Mouse (Mus musculus) hindbrain, embryonic 16.5 days (tissue): ENCODE results near the gene Sipa1l2. TPM values are rescaled to one million over a fixed set of nuclear protein-coding genes. Genes with fewer than 3 reads are reported as not detected.

Experiments
- ATAC-seq: fragments of 200-750 bp; cut with Nextera tagmentation; 2 replicates; pipeline ENCODE4 v1.8.0; 2017; ENCODE audit warnings: moderate TSS enrichment, moderate library complexity
- H3K27ac ChIP-seq: fragments of 300-500 bp; sonication (generic); 2 replicates; pipeline ENCODE4 v1.5.1; 2014; ENCODE audit warnings: low read depth, mild to moderate bottlenecking, control low read depth, low read length, moderate library complexity
- H3K27me3 ChIP-seq: fragments of 300-500 bp; sonication (generic); replicated peaks from 2 replicates; pipeline ENCODE4 v1.6.1; 2014; ENCODE audit warnings: low read length; ENCODE audit not compliant: control insufficient read depth, insufficient read depth
- H3K36me3 ChIP-seq: fragments of 300-500 bp; sonication (generic); 2 replicates; pipeline ENCODE4 v1.6.1; 2014; ENCODE audit warnings: mild to moderate bottlenecking, low read length, moderate library complexity, mixed read lengths; ENCODE audit not compliant: control insufficient read depth, insufficient read depth
- H3K4me1 ChIP-seq: fragments of 300-500 bp; sonication (generic); 2 replicates; pipeline ENCODE4 v1.6.1; 2014; ENCODE audit warnings: low read depth, low read length; ENCODE audit not compliant: control insufficient read depth, insufficient read depth
- H3K4me2 ChIP-seq: fragments of 300-500 bp; sonication (generic); 2 replicates; pipeline ENCODE4 v1.6.1; 2014; ENCODE audit warnings: mild to moderate bottlenecking, low read length, control low read depth, moderate library complexity
- H3K4me3 ChIP-seq: fragments of 300-500 bp; sonication (generic); 2 replicates; pipeline ENCODE4 v1.5.1; 2014; ENCODE audit warnings: mild to moderate bottlenecking, low read length, control low read depth, moderate library complexity
- H3K9ac ChIP-seq: fragments of 300-500 bp; sonication (generic); 2 replicates; pipeline ENCODE4 v1.6.1; 2014; ENCODE audit warnings: low read depth, mild to moderate bottlenecking, control low read depth, low read length, moderate library complexity
- H3K9me3 ChIP-seq: fragments of 300-500 bp; sonication (generic); 2 replicates; pipeline ENCODE4 v1.6.1; 2014; ENCODE audit warnings: mild to moderate bottlenecking, low read length, moderate library complexity; ENCODE audit not compliant: control insufficient read depth
- WGBS: fragments of 180-500 bp; shearing (Covaris S2); extraction: QIAGEN DNeasy Blood & Tissue Kit; methylation state at CpG from one replicate; pipeline ENCODE4 v1.1.7; 2014; 5-methylcytosine and 5-hydroxymethylcytosine counted together
- polyA plus RNA-seq: library from polyadenylated mRNA; unstranded; fragments of >200 nt; fragmentation: Nextera tagmentation; extraction: Ambion mirVana; gene quantifications from 2 replicates; pipeline ENCODE4 v1.2.1, GENCODE M21; 2015

The Sipa1l2 gene
- polyA plus RNA-seq, 1 experiment from 2014 or later, result 15.9 TPM

DNA sequence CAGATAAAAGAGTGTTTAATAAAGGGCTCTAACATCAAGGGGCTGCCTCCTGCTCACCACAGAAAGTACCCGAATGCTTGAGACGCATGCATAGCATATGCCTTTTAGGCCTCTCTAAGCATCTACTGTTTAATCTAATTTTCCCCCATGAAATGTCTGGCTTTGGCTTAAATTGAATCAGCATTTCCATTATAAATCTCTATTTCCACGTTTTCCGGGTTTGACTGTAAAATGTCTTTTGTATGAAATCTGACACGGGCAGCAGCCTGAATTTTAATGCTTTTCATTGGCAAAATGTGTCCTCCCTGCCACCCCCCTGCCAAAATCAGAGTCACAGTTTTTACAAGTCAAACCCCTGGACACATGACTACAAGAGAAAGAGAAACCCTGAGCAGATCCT is 69.6 kb downstream of the Sipa1l2 start:
- Histone ChIP-seq H3K27ac (no peak overlapping the region), H3K4me1 (peaks cover 11% of the 10 kb centered on the region), H3K36me3 (no peaks in the 10 kb centered on the region), H3K9me3 (no peaks in the 10 kb centered on the region), H3K9ac (no peak overlapping the region), H3K4me3 (no peak overlapping the region), H3K27me3 (no peaks in the 10 kb centered on the region), H3K4me2 (no peak overlapping the region)
- ATAC-seq, result no peak
- 48% methylated on average over 5 of the region's 5 CpGs for WGBS

- Histone ChIP-seq H3K4me1 (peaks cover 3% of the 10 kb centered on the region), H3K4me2 (no peak overlapping the region), H3K4me3 (no peak overlapping the region), H3K27me3 (no peaks in the 10 kb centered on the region), H3K27ac (no peak overlapping the region), H3K36me3 (no peaks in the 10 kb centered on the region), H3K9ac (peak overlapping the region; percentile 15; the same call in 1 of the 2 replicates), H3K9me3 (no peaks in the 10 kb centered on the region)
- WGBS, result 73% methylated on average over 10 of the region's 10 CpGs
- ATAC-seq, result peak; percentile 17; the same call in 1 of the 2 replicates
These were observed 71.1 kb downstream of the Sipa1l2 start for GRCm38 (mm10) chr8:125498508-125498907.

GRCm38 (mm10) chr8:125495545-125495944 is 74.1 kb downstream of the Sipa1l2 start:
- Histone ChIP-seq H3K9ac (no peak overlapping the region), H3K9me3 (no peaks in the 10 kb centered on the region), H3K36me3 (peaks cover 10% of the 10 kb centered on the region; the same call in 1 of the 2 replicates), H3K4me1 (peaks cover 3% of the 10 kb centered on the region), H3K4me2 (no peak overlapping the region), H3K27me3 (no peaks in the 10 kb centered on the region), H3K4me3 (no peak overlapping the region), H3K27ac (no peak overlapping the region)
- ATAC-seq, result no peak
- 75% methylated on average over 2 of the region's 2 CpGs for WGBS

- Histone ChIP-seq H3K27ac (no peak overlapping the region), H3K4me3 (no peak overlapping the region), H3K4me1 (no peaks in the 10 kb centered on the region), H3K36me3 (peaks cover 10% of the 10 kb centered on the region; the same call in 1 of the 2 replicates), H3K9ac (no peak overlapping the region), H3K4me2 (no peak overlapping the region), H3K27me3 (no peaks in the 10 kb centered on the region), H3K9me3 (no peaks in the 10 kb centered on the region)
- 53% methylated on average over 6 of the region's 6 CpGs for whole genome bisulfite sequencing
- no peak for ATAC-seq
These were observed 76.3 kb downstream of the Sipa1l2 start for GRCm38 (mm10) chr8:125493254-125493815.

DNA sequence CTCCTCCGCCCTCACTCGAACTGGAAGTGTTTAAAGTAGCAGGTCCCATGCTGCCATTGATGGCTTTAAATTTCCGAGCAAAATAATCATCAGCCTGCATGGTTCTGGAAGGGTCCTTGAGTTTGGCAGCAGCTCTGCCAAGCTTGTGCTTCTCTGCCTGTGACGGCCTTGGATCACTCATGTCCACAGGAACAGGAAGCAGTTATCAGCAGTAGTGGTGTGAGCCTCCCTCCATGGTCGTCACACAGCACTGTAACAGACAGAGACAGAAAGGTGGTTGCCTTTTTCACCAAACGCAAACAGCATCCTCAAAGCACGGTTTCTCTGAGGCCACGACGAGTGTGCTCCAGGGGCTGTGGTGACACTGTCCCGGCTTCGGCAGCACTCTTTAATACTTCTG is 77.2 kb downstream of the Sipa1l2 start:
- Histone ChIP-seq H3K9ac (no peak overlapping the region), H3K27me3 (no peaks in the 10 kb centered on the region), H3K27ac (no peak overlapping the region), H3K9me3 (no peaks in the 10 kb centered on the region), H3K4me3 (no peak overlapping the region), H3K36me3 (peaks cover 10% of the 10 kb centered on the region; the same call in 1 of the 2 replicates), H3K4me2 (no peak overlapping the region), H3K4me1 (no peaks in the 10 kb centered on the region)
- no peak for ATAC-seq
- WGBS, result 87% methylated on average over 11 of the region's 11 CpGs

GRCm38 (mm10) chr8:125488747-125489146 is 80.9 kb downstream of the Sipa1l2 start:
- WGBS, result 62% methylated on average over 1 of the region's 1 CpGs
- H3K36me3 ChIP-seq, result peaks cover 10% of the 10 kb centered on the region; the same call in 1 of the 2 replicates
- H3K9ac ChIP-seq, result no peak overlapping the region
- no peak overlapping the region for H3K4me3 ChIP-seq
- ATAC-seq, result no peak
- H3K27ac ChIP-seq, result no peak overlapping the region
- H3K4me1 ChIP-seq, result peaks cover 11% of the 10 kb centered on the region
- no peaks in the 10 kb centered on the region for H3K9me3 ChIP-seq
- H3K27me3 ChIP-seq, result no peaks in the 10 kb centered on the region
- H3K4me2 ChIP-seq, result no peak overlapping the region

GRCm38 (mm10) chr8:125485715-125486114 is 83.9 kb downstream of the Sipa1l2 start:
- no peak overlapping the region for H3K4me2 ChIP-seq
- no peaks in the 10 kb centered on the region for H3K27me3 ChIP-seq
- peaks cover 11% of the 10 kb centered on the region for H3K4me1 ChIP-seq
- H3K36me3 ChIP-seq, result peaks cover 11% of the 10 kb centered on the region
- ATAC-seq, result no peak
- 94% methylated on average over 3 of the region's 3 CpGs for WGBS
- H3K4me3 ChIP-seq, result no peak overlapping the region
- H3K9ac ChIP-seq, result no peak overlapping the region
- H3K27ac ChIP-seq, result no peak overlapping the region
- H3K9me3 ChIP-seq, result no peaks in the 10 kb centered on the region

- H3K27me3 ChIP-seq, result no peaks in the 10 kb centered on the region
- H3K27ac ChIP-seq, result 0 out of 2 replicates have a peak overlapping the region, but pooled peaks have one; percentile 1
- H3K9me3 ChIP-seq, result no peaks in the 10 kb centered on the region
- no peak overlapping the region for H3K4me2 ChIP-seq
- WGBS, result 26% methylated on average over 7 of the region's 7 CpGs
- peaks cover 15% of the 10 kb centered on the region for H3K36me3 ChIP-seq
- peaks cover 11% of the 10 kb centered on the region for H3K4me1 ChIP-seq
- no peak overlapping the region for H3K9ac ChIP-seq
- ATAC-seq, result no peak
- H3K4me3 ChIP-seq, result no peak overlapping the region
These were observed 84.9 kb downstream of the Sipa1l2 start for GRCm38 (mm10) chr8:125484530-125485196.

GRCm38 (mm10) chr8:125482491-125483096 is 87.0 kb downstream of the Sipa1l2 start:
- Histone ChIP-seq H3K9me3 (no peaks in the 10 kb centered on the region), H3K4me3 (no peak overlapping the region), H3K9ac (no peak overlapping the region), H3K27me3 (no peaks in the 10 kb centered on the region), H3K36me3 (peaks cover 15% of the 10 kb centered on the region), H3K4me1 (peaks cover 11% of the 10 kb centered on the region), H3K4me2 (no peak overlapping the region), H3K27ac (no peak overlapping the region)
- 84% methylated on average over 5 of the region's 5 CpGs for WGBS
- no peak for ATAC-seq
